Mouse (Mus musculus) ES-Bruce4 (cell line): Measurements from ENCODE around the gene Itga9. TPM values are rescaled to one million over a fixed set of nuclear protein-coding genes. Genes with fewer than 3 reads are reported as not detected.

Experiments
- H3K27ac ChIP-seq: 2 replicates; pipeline ENCODE4 v1.5.1; 2012; ENCODE audit warnings: low read length, inconsistent platforms; ENCODE audit not compliant: insufficient read depth
- H3K27me3 ChIP-seq: 2 replicates; pipeline ENCODE4 v1.6.1; 2012; ENCODE audit warnings: mild to moderate bottlenecking, low read length, inconsistent platforms; ENCODE audit not compliant: control insufficient read depth, poor library complexity, insufficient read depth, severe bottlenecking
- H3K36me3 ChIP-seq: 2 replicates; pipeline ENCODE4 v1.6.1; 2012; ENCODE audit warnings: inconsistent platforms, mild to moderate bottlenecking, low read length, moderate library complexity; ENCODE audit not compliant: control insufficient read depth, poor library complexity, insufficient read depth, severe bottlenecking
- H3K4me1 ChIP-seq: one replicate; pipeline ENCODE4 v1.8.1; 2011; ENCODE audit warnings: low read length; ENCODE audit not compliant: control insufficient read depth, insufficient read depth
- H3K4me3 ChIP-seq: 2 replicates; pipeline ENCODE4 v1.5.1; 2011; ENCODE audit warnings: low read depth, mild to moderate bottlenecking, low read length
- H3K9ac ChIP-seq: 2 replicates; pipeline ENCODE4 v1.6.1; 2012; ENCODE audit warnings: low read depth, mild to moderate bottlenecking, inconsistent platforms; ENCODE audit not compliant: poor library complexity, severe bottlenecking
- H3K9me3 ChIP-seq: replicated peaks from 2 replicates; pipeline ENCODE4 v1.6.1; 2012; ENCODE audit warnings: mild to moderate bottlenecking, low read length, inconsistent platforms; ENCODE audit not compliant: control insufficient read depth, poor library complexity, insufficient read depth, severe bottlenecking
- CTCF ChIP-seq: IDR thresholded peaks from one replicate; pipeline ENCODE4 v1.8.1; 2011; ENCODE audit warnings: low read depth, low read length
- EP300 ChIP-seq: IDR thresholded peaks from 2 replicates; pipeline ENCODE4 v1.6.1; 2011; ENCODE audit warnings: low read depth, low read length; ENCODE audit not compliant: insufficient read depth
- POLR2A ChIP-seq: IDR thresholded peaks from one replicate; pipeline ENCODE4 v1.8.1; 2011; ENCODE audit warnings: low read length; ENCODE audit not compliant: insufficient read depth
- polyA plus RNA-seq: library from polyadenylated mRNA; stranded (reverse); fragments of >200 nt; gene quantifications from 2 replicates; pipeline ENCODE4 v1.2.4, GENCODE M21; 2011; ENCODE audit warnings: low read depth; ENCODE audit not compliant: missing spikeins, insufficient read depth, insufficient read length

The Itga9 gene
- polyA plus RNA-seq, 1 experiment: 5.2 TPM

DNA sequence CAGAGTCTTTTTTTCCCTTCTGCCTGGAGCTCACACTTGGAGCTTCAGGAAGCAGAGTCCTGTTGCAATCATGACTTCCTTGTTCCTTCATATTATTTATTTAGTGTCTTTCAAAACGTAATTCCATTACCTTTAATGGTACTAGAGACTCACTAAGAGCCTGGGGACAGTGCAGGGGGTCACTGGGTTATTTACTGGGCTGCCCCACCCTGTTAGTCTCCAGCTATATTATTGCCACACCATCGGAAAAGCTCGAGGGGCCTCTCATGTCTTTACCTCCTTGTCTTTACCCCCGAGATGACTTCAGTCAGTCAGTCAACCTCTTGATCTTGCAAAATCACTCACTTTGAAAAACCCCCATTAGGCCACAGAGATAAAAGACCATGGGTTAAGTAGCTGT is 44.5 kb downstream of the Itga9 start:
- Histone ChIP-seq H3K27me3 (no peaks in the 10 kb centered on the region), H3K4me3 (no peak overlapping the region)

DNA sequence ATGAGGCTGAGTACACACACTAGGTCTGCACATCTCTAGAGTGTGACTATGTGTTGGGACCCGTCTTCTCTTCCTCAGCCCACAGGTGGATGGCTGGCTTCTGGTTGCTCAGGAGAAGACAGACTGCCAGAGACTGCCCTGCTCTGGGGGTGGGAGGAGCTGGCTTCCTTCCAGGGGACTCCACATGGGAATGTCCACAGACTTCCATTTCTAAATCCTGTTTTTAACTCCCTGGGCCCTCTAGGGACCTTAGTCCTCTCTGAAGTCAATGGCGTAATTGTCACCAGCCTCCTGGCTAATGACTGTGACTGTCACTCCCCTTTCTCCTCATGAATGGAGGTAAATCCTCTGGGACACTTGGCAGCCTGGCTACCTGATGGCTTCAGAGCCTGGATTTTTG is 45.4 kb downstream of the Itga9 start:
- Histone ChIP-seq H3K4me1 (no peaks in the 10 kb centered on the region), H3K36me3 (no peaks in the 10 kb centered on the region), H3K9ac (no peak overlapping the region), H3K27me3 (no peaks in the 10 kb centered on the region), H3K9me3 (no peaks in the 10 kb centered on the region; the same call in 1 of the 2 replicates), H3K27ac (no peak overlapping the region), H3K4me3 (no peak overlapping the region)
- TF ChIP-seq POLR2A (no peak), EP300 (no peak), CTCF (no peak)

More for the DNA sequence above, 44.5 kb downstream of the Itga9 start:
- Histone ChIP-seq H3K4me1 (no peaks in the 10 kb centered on the region), H3K27ac (no peak overlapping the region), H3K9ac (no peak overlapping the region), H3K9me3 (no peaks in the 10 kb centered on the region; the same call in 1 of the 2 replicates), H3K36me3 (no peaks in the 10 kb centered on the region)
- no peak for TF ChIP-seq POLR2A
- TF ChIP-seq CTCF: no peak
- no peak for TF ChIP-seq EP300

- no peaks in the 10 kb centered on the region for H3K36me3 ChIP-seq
- H3K9ac ChIP-seq: no peak overlapping the region
- no peak for TF ChIP-seq POLR2A
- no peak for TF ChIP-seq EP300
- TF ChIP-seq CTCF: no peak
- H3K9me3 ChIP-seq: no peaks in the 10 kb centered on the region; the same call in 1 of the 2 replicates
- H3K27me3 ChIP-seq: no peaks in the 10 kb centered on the region
- no peak overlapping the region for H3K4me3 ChIP-seq
- no peak overlapping the region for H3K27ac ChIP-seq
- no peaks in the 10 kb centered on the region for H3K4me1 ChIP-seq
These were observed 46.9 kb downstream of the Itga9 start for GRCm38 (mm10) chr9:118653436-118653835.

GRCm38 (mm10) chr9:118654969-118655368 is 48.5 kb downstream of the Itga9 start:
- Histone ChIP-seq H3K27ac (no peak overlapping the region), H3K9ac (no peak overlapping the region), H3K9me3 (no peaks in the 10 kb centered on the region; the same call in 1 of the 2 replicates), H3K4me1 (no peaks in the 10 kb centered on the region), H3K27me3 (no peaks in the 10 kb centered on the region), H3K36me3 (no peaks in the 10 kb centered on the region), H3K4me3 (no peak overlapping the region)
- TF ChIP-seq CTCF: no peak
- no peak for TF ChIP-seq EP300
- TF ChIP-seq POLR2A: no peak

GRCm38 (mm10) chr9:118655726-118656125 is 49.2 kb downstream of the Itga9 start:
- H3K27me3 ChIP-seq: no peaks in the 10 kb centered on the region
- H3K9me3 ChIP-seq: no peaks in the 10 kb centered on the region; the same call in 1 of the 2 replicates
- no peak overlapping the region for H3K4me3 ChIP-seq
- H3K27ac ChIP-seq: no peak overlapping the region
- no peaks in the 10 kb centered on the region for H3K4me1 ChIP-seq
- TF ChIP-seq EP300 (no peak), POLR2A (no peak), CTCF (no peak)
- H3K9ac ChIP-seq: no peak overlapping the region
- H3K36me3 ChIP-seq: no peaks in the 10 kb centered on the region

DNA sequence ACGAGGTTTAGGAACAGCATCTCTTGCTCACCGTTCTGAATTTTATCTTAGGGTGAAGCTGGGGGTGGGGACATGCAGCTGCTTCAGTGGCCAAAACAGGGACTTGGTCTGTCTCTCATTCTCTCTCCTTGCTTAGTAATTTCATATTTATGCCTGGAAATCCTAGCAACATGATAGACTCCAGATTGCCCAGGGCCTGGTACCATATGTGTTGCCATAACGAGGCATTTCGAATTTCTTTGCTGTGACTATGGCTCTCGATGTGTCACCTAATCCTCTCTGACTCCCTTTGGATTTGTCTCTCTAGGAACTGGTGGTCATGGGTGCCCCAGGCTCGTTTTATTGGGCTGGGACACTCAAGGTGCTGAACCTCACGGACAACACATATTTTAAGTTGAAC is 51.7 kb downstream of the Itga9 start:
- H3K9ac ChIP-seq: no peak overlapping the region
- H3K9me3 ChIP-seq: no peaks in the 10 kb centered on the region
- H3K4me3 ChIP-seq: no peak overlapping the region
- no peaks in the 10 kb centered on the region for H3K27me3 ChIP-seq
- TF ChIP-seq EP300: no peak
- TF ChIP-seq CTCF: no peak
- no peak for TF ChIP-seq POLR2A
- H3K36me3 ChIP-seq: no peaks in the 10 kb centered on the region
- no peak overlapping the region for H3K27ac ChIP-seq
- H3K4me1 ChIP-seq: no peaks in the 10 kb centered on the region

GRCm38 (mm10) chr9:118659809-118660208 is 53.3 kb downstream of the Itga9 start:
- TF ChIP-seq CTCF: no peak
- TF ChIP-seq EP300: no peak
- TF ChIP-seq POLR2A: no peak
- no peaks in the 10 kb centered on the region for H3K4me1 ChIP-seq
- no peaks in the 10 kb centered on the region for H3K9me3 ChIP-seq
- H3K27me3 ChIP-seq: no peaks in the 10 kb centered on the region
- H3K4me3 ChIP-seq: no peak overlapping the region
- no peak overlapping the region for H3K27ac ChIP-seq
- no peak overlapping the region for H3K9ac ChIP-seq
- no peaks in the 10 kb centered on the region for H3K36me3 ChIP-seq
